Mouse (Mus musculus) liver, embryonic 14.5 days (tissue): ENCODE measurements at regions not wholly inside any gene's neighbourhood (a gene's known extent, or its start where the extent isn't known, plus 50 kb on each side); places are given as distances from the start of the nearest gene placed in this dataset.

Experiments used
- CTCF ChIP-seq: IDR thresholded peaks from 2 replicates; pipeline ENCODE4 v1.5.1; 2016; ENCODE audit warnings: antibody characterized with exemption, low read depth, control low read depth
- EP300 ChIP-seq: IDR thresholded peaks from 2 replicates; pipeline ENCODE4 v1.6.1; 2016; ENCODE audit warnings: antibody characterized with exemption, low read depth

- TF ChIP-seq CTCF (no peak), EP300 (no peak)
Observed at GRCm38 (mm10) chr4:53920587-53920986, 94.7 kb downstream of the Tmem38b start.
